Mouse (Mus musculus): ENCODE measurements around the gene Bcas2. TPM values are rescaled to one million over a fixed set of nuclear protein-coding genes. Genes with fewer than 3 reads are reported as not detected.
A peak's percentile ranks its signal among the peaks of the same experiment; 100 is the strongest.
"Not testable (repeated sequence)": the region's sequence is repeated elsewhere in the genome, so short reads cannot be mapped to it uniquely, and the experiment has no call there.

The Bcas2 gene
- total RNA-seq, 2 experiments from 2014 or later, result 63.9 to 65.8 TPM

GRCm38 (mm10) chr3:103159232-103159900 lies 12.1 kb upstream of the Bcas2 start:
- DNase-seq (ENCODE audit: low spot score in 2 of 2), result no peak

GRCm38 (mm10) chr3:103169771-103170170 lies 1.7 kb upstream of the Bcas2 start:
- peak; percentile 57 to 87 for DNase-seq (ENCODE audit: low spot score in 2 of 2)

GRCm38 (mm10) chr3:103172615-103173014 lies 1.2 kb downstream of the Bcas2 start:
- no peak for DNase-seq (ENCODE audit: low spot score in 2 of 2)

- DNase-seq (ENCODE audit: low spot score in 2 of 2), result no peak
These were observed 5.3 kb downstream of the Bcas2 start for GRCm38 (mm10) chr3:103176740-103177139.

- no peak for DNase-seq (ENCODE audit: low spot score in 2 of 2)
These were observed 8.1 kb downstream of the Bcas2 start for GRCm38 (mm10) chr3:103179527-103179926.

- no peak for DNase-seq (ENCODE audit: low spot score in 2 of 2)
These were observed 9.7 kb downstream of the Bcas2 start for GRCm38 (mm10) chr3:103181171-103181570.

GRCm38 (mm10) chr3:103182821-103183220 lies 11.4 kb downstream of the Bcas2 start:
- no peak for DNase-seq (ENCODE audit: low spot score in 2 of 2)

- not testable (repeated sequence) for DNase-seq (ENCODE audit: low spot score in 2 of 2)
These were observed 13.0 kb downstream of the Bcas2 start for GRCm38 (mm10) chr3:103184467-103184866.

- DNase-seq (ENCODE audit: low spot score in 2 of 2), result no peak
These were observed 17.0 kb downstream of the Bcas2 start for GRCm38 (mm10) chr3:103188451-103188850.

GRCm38 (mm10) chr3:103188856-103189255 lies 17.4 kb downstream of the Bcas2 start:
- no peak for DNase-seq (ENCODE audit: low spot score in 2 of 2)

GRCm38 (mm10) chr3:103192161-103192560 lies 20.7 kb downstream of the Bcas2 start:
- no peak for DNase-seq (ENCODE audit: low spot score in 2 of 2)

- no peak for DNase-seq (ENCODE audit: low spot score in 2 of 2)
These were observed 21.7 kb downstream of the Bcas2 start for GRCm38 (mm10) chr3:103193186-103193585.

- DNase-seq (ENCODE audit: low spot score in 2 of 2), result no peak
These were observed 24.9 kb downstream of the Bcas2 start for GRCm38 (mm10) chr3:103196320-103196823.

GRCm38 (mm10) chr3:103199386-103199785 lies 27.9 kb downstream of the Bcas2 start:
- DNase-seq (ENCODE audit: low spot score in 2 of 2), result no peak

GRCm38 (mm10) chr3:103201105-103201504 lies 29.6 kb downstream of the Bcas2 start:
- not testable (repeated sequence) for DNase-seq (ENCODE audit: low spot score in 2 of 2)

- DNase-seq (ENCODE audit: low spot score in 2 of 2), result no peak
These were observed 32.1 kb downstream of the Bcas2 start for GRCm38 (mm10) chr3:103203554-103203953.

- DNase-seq (ENCODE audit: low spot score in 2 of 2), result no peak
These were observed 33.0 kb downstream of the Bcas2 start for GRCm38 (mm10) chr3:103204445-103204844.

GRCm38 (mm10) chr3:103206393-103206792 lies 34.9 kb downstream of the Bcas2 start:
- no peak for DNase-seq (ENCODE audit: low spot score in 2 of 2)

- DNase-seq (ENCODE audit: low spot score in 2 of 2), result no peak
These were observed 36.3 kb downstream of the Bcas2 start for GRCm38 (mm10) chr3:103207749-103208148.

GRCm38 (mm10) chr3:103208237-103208636 lies 36.8 kb downstream of the Bcas2 start:
- no peak for DNase-seq (ENCODE audit: low spot score in 2 of 2)

- DNase-seq (ENCODE audit: low spot score in 2 of 2), result no peak
These were observed 39.6 kb downstream of the Bcas2 start for GRCm38 (mm10) chr3:103211101-103211500.

- no peak for DNase-seq (ENCODE audit: low spot score in 2 of 2)
These were observed 40.7 kb downstream of the Bcas2 start for GRCm38 (mm10) chr3:103212142-103212541.

- no peak for DNase-seq (ENCODE audit: low spot score in 2 of 2)
These were observed 42.1 kb downstream of the Bcas2 start for GRCm38 (mm10) chr3:103213537-103213936.

Data from layer of hippocampus, adult 18-20 months (tissue).